In genomic region chr12:24697484-24698204, GRCm38 (mm10) we compare ENCODE assay signal across 9 mouse cellular contexts. TPM values are rescaled to one million over a fixed set of nuclear protein-coding genes. Genes with fewer than 3 reads are reported as not detected.
A peak's percentile ranks its signal among the peaks of the same experiment; 100 is the strongest.
DNase-seq lines count a peak whose midpoint lies in the region; ATAC-seq and TF ChIP-seq lines count a peak whose summit lies in the region.
"Had no signal": no experiment of that assay in that cellular context is flagged by ENCODE, and none has a peak within 500 bp of the region (broad histone marks: within the 10 kb centered on the region; RNA-seq: fewer than 3 reads in every experiment).

No protein-coding gene starts in this region.

- peak; percentile 81 for DNase-seq in heart, adult 11 months
- DNase-seq in heart, adult 2 months, result no peak
- DNase-seq in ES-E14 (ENCODE audit: low read depth, low spot score), result peak; percentile 75
- no peak for DNase-seq in urinary bladder, adult 18-20 months (ENCODE audit: low spot score in 2 of 2)
- DNase-seq in testis, postnatal 14 days (ENCODE audit: low spot score), result no peak
- DNase-seq in frontal cortex, postnatal 10 days (ENCODE audit: low spot score in 2 of 2), result no peak

- H3K9me3 ChIP-seq in ES-E14 (ENCODE audit: control insufficient read depth, insufficient read depth, low read depth, low read length), result no peaks in the 10 kb centered on the region
- H3K9me3 ChIP-seq in forebrain, embryonic 16.5 days (ENCODE audit: control insufficient read depth, low read length), result no peaks in the 10 kb centered on the region
- no peaks in the 10 kb centered on the region for H3K9me3 ChIP-seq in megakaryocyte, embryonic 14.5 days
- H3K9me3 ChIP-seq: stomach, embryonic 15.5 days had no signal

- TF ChIP-seq EP300 in heart, adult 2 months (IDR thresholded peaks at IDR 0.05; ENCODE audit: insufficient read depth, low read depth, low read length), result no peak

- no peaks in the 10 kb centered on the region for H3K27me3 ChIP-seq in heart, adult 2 months (ENCODE audit: control insufficient read depth, insufficient read depth, low read length)
- no peaks in the 10 kb centered on the region for H3K27me3 ChIP-seq in forebrain, embryonic 16.5 days (replicated peaks; ENCODE audit: control insufficient read depth, insufficient read depth, low read length)
- H3K27me3 ChIP-seq in megakaryocyte, embryonic 14.5 days (replicated peaks), result peaks cover 9% of the 10 kb centered on the region

- intact Hi-C loops in heart, adult 2 months (cut with DNase I), result loop anchor here (1.0 to 2.0 kb wide), 5 partner anchors 17 to 227 kb away; partner anchors contain the start of gene Cys1

- peak overlapping the region; percentile 23; the same call in 1 of the 2 replicates for H3K4me2 ChIP-seq in forebrain, embryonic 16.5 days (ENCODE audit: low read length)
- H3K4me2 ChIP-seq: stomach, embryonic 15.5 days had no signal

- TF ChIP-seq POLR2A in heart, adult 2 months (IDR thresholded peaks at IDR 0.05; ENCODE audit: insufficient read depth, low read depth, low read length), result no peak

- H3K36me3 ChIP-seq in heart, adult 2 months (ENCODE audit: control insufficient read depth, insufficient read depth, low read length), result no peaks in the 10 kb centered on the region
- H3K36me3 ChIP-seq in ES-E14 (ENCODE audit: control insufficient read depth, insufficient read depth, low read length, poor library complexity, severe bottlenecking), result no peaks in the 10 kb centered on the region
- no peaks in the 10 kb centered on the region for H3K36me3 ChIP-seq in forebrain, embryonic 16.5 days (ENCODE audit: control insufficient read depth, insufficient read depth)
- no peaks in the 10 kb centered on the region for H3K36me3 ChIP-seq in megakaryocyte, embryonic 14.5 days (replicated peaks; ENCODE audit: low read length)
- H3K36me3 ChIP-seq: stomach, embryonic 15.5 days had no signal

- no peak for TF ChIP-seq CTCF in heart, adult 2 months (IDR thresholded peaks at IDR 0.05)

- no peak for ATAC-seq in forebrain, embryonic 16.5 days

- no peaks in the 10 kb centered on the region for H3K4me1 ChIP-seq in heart, adult 2 months (ENCODE audit: control insufficient read depth, insufficient read depth, low read length)
- H3K4me1 ChIP-seq in ES-E14 (ENCODE audit: control insufficient read depth in 2 of 2, insufficient read depth in 2 of 2, low read length in 2 of 2, poor library complexity in 1 of 2), result peaks cover 0 to 7% of the 10 kb centered on the region in 2 experiments; a peak in 1 of 4 replicates
- H3K4me1 ChIP-seq in forebrain, embryonic 16.5 days (replicated peaks; ENCODE audit: control insufficient read depth, insufficient read depth, low read length), result no peaks in the 10 kb centered on the region
- peaks cover 41% of the 10 kb centered on the region for H3K4me1 ChIP-seq in megakaryocyte, embryonic 14.5 days
- H3K4me1 ChIP-seq: stomach, embryonic 15.5 days had no signal

- WGBS in heart, adult 2 months, result 57% methylated on average over 8 of the region's 8 CpGs
- WGBS in forebrain, embryonic 16.5 days, result 66% methylated on average over 8 of the region's 8 CpGs

- in situ Hi-C loops in ES-E14 (cut with MboI; ENCODE audit: low sequenced_read_pairs in 2 of 2, unreplicated experiment in 2 of 2), result loop anchor here in 1 of 2 experiments (10.0 kb wide), 1 partner anchor 223 kb away; no protein-coding TSS in a partner anchor

- H3K79me2 ChIP-seq in heart, adult 2 months (replicated peaks; ENCODE audit: control insufficient read depth, insufficient read depth, low read length), result no peaks in the 10 kb centered on the region

- no peak overlapping the region for H3K4me3 ChIP-seq in heart, adult 2 months
- H3K4me3 ChIP-seq in ES-E14 (ENCODE audit: insufficient read depth in 1 of 2, low read depth in 1 of 2, low read length in 2 of 2, poor library complexity in 1 of 2, severe bottlenecking in 1 of 2), result peak overlapping the region; percentile 22 to 66; a peak in 3 of 4 replicates
- H3K4me3 ChIP-seq in forebrain, embryonic 16.5 days (replicated peaks; ENCODE audit: low read length), result no peak overlapping the region
- H3K4me3 ChIP-seq in megakaryocyte, embryonic 14.5 days (replicated peaks), result peak overlapping the region; percentile 88
- H3K4me3 ChIP-seq: stomach, embryonic 15.5 days had no signal

- no peak overlapping the region for H3K27ac ChIP-seq in heart, adult 2 months
- H3K27ac ChIP-seq in ES-E14 (ENCODE audit: insufficient read depth, low read depth, low read length, poor library complexity, severe bottlenecking), result no peak overlapping the region
- H3K27ac ChIP-seq in forebrain, embryonic 16.5 days (ENCODE audit: low read length), result no peak overlapping the region
- H3K27ac ChIP-seq: stomach, embryonic 15.5 days had no signal

- no peak overlapping the region for H3K9ac ChIP-seq in heart, adult 2 months (ENCODE audit: low read depth, low read length)
- H3K9ac ChIP-seq in ES-E14 (ENCODE audit: insufficient read depth, low read depth, low read length, poor library complexity, severe bottlenecking), result 0 out of 2 replicates have a peak overlapping the region, but pooled peaks have one; percentile 31
- H3K9ac ChIP-seq in forebrain, embryonic 16.5 days (replicated peaks; ENCODE audit: low read depth, low read length), result 0 out of 2 replicates have a peak overlapping the region, but pooled peaks have one; percentile 18
- H3K9ac ChIP-seq: stomach, embryonic 15.5 days had no signal

TF ChIP-seq in ES-E14, 5 proteins besides CTCF, POLR2A, EP300 and RAD21:
- TF ChIP-seq CHD2 (IDR thresholded peaks at IDR 0.05; ENCODE audit: low read depth, low read length) (no peak), ZNF384 (IDR thresholded peaks at IDR 0.05; ENCODE audit: low read depth, low read length) (no peak), HCFC1 (IDR thresholded peaks at IDR 0.05; ENCODE audit: borderline replicate concordance, insufficient read depth, low read length) (no peak), MAFK (IDR thresholded peaks at IDR 0.05; ENCODE audit: insufficient read depth, low read depth, low read length) (no peak), ZC3H11A (IDR thresholded peaks at IDR 0.05; ENCODE audit: borderline replicate concordance, low read depth, low read length) (no peak)

RNA-seq across cellular contexts. Expression of gene Rrm2, which starts 10.4 kb away (rescaled TPM):
- total RNA-seq in heart, adult 2 months (2021), result 1 to 10 TPM; 1.8 to 2.1 TPM
- polyA plus RNA-seq in heart, adult 2 months (2012; rRNA removed), result 0.82 and 1.7 TPM in 2 replicates
- total RNA-seq in ES-E14 (2012; rRNA removed), result 98.6 and 112 TPM in 2 replicates
- 138 and 169 TPM in 2 replicates for polyA plus RNA-seq in forebrain, embryonic 16.5 days (2015; fragmentation: Nextera tagmentation; extraction: Ambion mirVana)
- polyA plus RNA-seq in megakaryocyte, embryonic 14.5 days (2012; ENCODE audit: insufficient read depth, low replicate concordance), result 40.1 and 47.8 TPM in 2 replicates

RNA-seq across cellular contexts. Expression of gene Cys1, which starts 16.0 kb away (rescaled TPM):
- 1 to 10 TPM; 3.3 to 4.0 TPM for total RNA-seq in heart, adult 2 months (2021)
- polyA plus RNA-seq in heart, adult 2 months (2012; rRNA removed), result 5.6 and 7.4 TPM in 2 replicates
- total RNA-seq in ES-E14 (2012; rRNA removed), result not detected in 2 replicates
- polyA plus RNA-seq in forebrain, embryonic 16.5 days (2015; fragmentation: Nextera tagmentation; extraction: Ambion mirVana), result 2.1 TPM in 2 replicates
- not detected in 2 replicates for polyA plus RNA-seq in megakaryocyte, embryonic 14.5 days (2012; ENCODE audit: insufficient read depth, low replicate concordance)

RNA-seq across cellular contexts. Expression of gene Klf11, which starts 46.6 kb away (rescaled TPM):
- total RNA-seq in heart, adult 2 months (2021), result 10 to 100 TPM in 1 of 2 experiments, 1 to 10 TPM in 1; 7.8 to 13.5 TPM
- 8.8 and 15.1 TPM in 2 replicates for polyA plus RNA-seq in heart, adult 2 months (2012; rRNA removed)
- 7.3 and 9.7 TPM in 2 replicates for total RNA-seq in ES-E14 (2012; rRNA removed)
- 19.1 and 20.1 TPM in 2 replicates for polyA plus RNA-seq in forebrain, embryonic 16.5 days (2015; fragmentation: Nextera tagmentation; extraction: Ambion mirVana)
- polyA plus RNA-seq in megakaryocyte, embryonic 14.5 days (2012; ENCODE audit: insufficient read depth, low replicate concordance), result 0.80 and 3.6 TPM in 2 replicates

Comparison
In these comparisons a context has a peak if more than half of its experiments do, and no peak if none do; other contexts are left out.
1. DNase-seq: peak in heart, adult 11 months (single experiment) and ES-E14 (single experiment); none in heart, adult 2 months (0 of 2), urinary bladder, adult 18-20 months (0 of 2), testis, postnatal 14 days (single experiment) and frontal cortex, postnatal 10 days (0 of 2).
2. H3K4me3 ChIP-seq: peak in ES-E14 (2 of 2) and megakaryocyte, embryonic 14.5 days (single experiment); none in heart, adult 2 months (single experiment) and forebrain, embryonic 16.5 days (single experiment).
3. RNA of gene Rrm2, which starts 10.4 kb away (polyA plus RNA-seq): 138 to 169 TPM in forebrain, embryonic 16.5 days and 40.1 to 47.8 TPM in megakaryocyte, embryonic 14.5 days; 0.82 to 1.7 TPM in heart, adult 2 months; every median in the first group is over 10 times any median in the second.